Mouse (Mus musculus): ENCODE data around the gene Phyhd1.

DNA sequence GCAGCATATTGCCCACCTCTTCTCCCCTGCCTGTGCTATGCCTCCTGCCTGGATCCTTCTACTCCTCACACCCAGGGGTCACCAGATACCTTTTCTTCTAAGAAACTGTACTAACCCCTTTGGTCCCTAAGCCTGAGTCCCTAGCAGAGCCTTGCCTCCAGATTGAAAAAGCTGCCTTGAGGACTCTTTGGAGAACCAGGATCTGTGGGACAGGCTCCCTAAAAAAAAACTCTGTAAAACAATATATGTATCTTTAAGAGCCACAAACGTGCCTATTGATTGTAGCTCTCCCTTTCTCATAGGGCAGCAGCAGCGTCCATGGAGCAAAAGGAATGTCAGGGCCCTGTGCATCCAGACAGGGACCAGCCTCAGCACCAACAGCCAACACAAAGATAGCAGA is 25.7 kb upstream of the Phyhd1 start, which contains the start of gene Gm28035:
- TF ChIP-seq CTCF (IDR thresholded peaks at IDR 0.05; ENCODE audit: borderline replicate concordance, insufficient read depth, low read depth, low read length) (no peak), POLR2A (IDR thresholded peaks at IDR 0.05; ENCODE audit: borderline replicate concordance, insufficient read depth, low read length) (no peak)
